Mouse (Mus musculus): ENCODE results near the gene Krtap9-3. TPM values are rescaled to one million over a fixed set of nuclear protein-coding genes. Genes with fewer than 3 reads are reported as not detected.

Gene Krtap9-3
- polyA plus RNA-seq, 1 experiment from 2014 or later = not detected

GRCm38 (mm10) chr11:99559366-99559765 lies 38.5 kb downstream of the Krtap9-3 start, which contains the start of gene Gm11939:
Gene Gm11939 (minus strand): TSS chr11:99559466.
- no peaks in the 10 kb centered on the region for H3K9me3 ChIP-seq
- H3K4me3 ChIP-seq = no peak within 1 kb of the TSS
- no peaks in the 10 kb centered on the region for H3K36me3 ChIP-seq
- WGBS = 93% methylated on average over 9 of the region's 9 CpGs
- no peaks in the 10 kb centered on the region for H3K27me3 ChIP-seq
- H3K4me2 ChIP-seq (replicated peaks) = no peak within 1 kb of the TSS
- H3K9ac ChIP-seq (replicated peaks) = no peak within 1 kb of the TSS
- no peak for ATAC-seq (ENCODE audit: low FRiP score, low read depth)
- H3K27ac ChIP-seq (replicated peaks) = no peak within 1 kb of the TSS
- H3K4me1 ChIP-seq = no peaks in the 10 kb centered on the region

GRCm38 (mm10) chr11:99557976-99558745 lies 39.7 kb downstream of the Krtap9-3 start:
- 84% methylated on average over 3 of the region's 3 CpGs for WGBS
- no peaks in the 10 kb centered on the region for H3K36me3 ChIP-seq

GRCm38 (mm10) chr11:99556753-99557152 lies 41.2 kb downstream of the Krtap9-3 start, which contains the start of gene Krtap3-2:
Gene Krtap3-2 (minus strand): TSS chr11:99556853.
- H3K9ac ChIP-seq (replicated peaks) = no peak within 1 kb of the TSS
- no peaks in the 10 kb centered on the region for H3K36me3 ChIP-seq
- WGBS = 88% methylated on average over 2 of the region's 2 CpGs
- H3K4me3 ChIP-seq = no peak within 1 kb of the TSS
- ATAC-seq (ENCODE audit: low FRiP score, low read depth) = no peak
- no peaks in the 10 kb centered on the region for H3K4me1 ChIP-seq
- H3K27me3 ChIP-seq = no peaks in the 10 kb centered on the region
- H3K27ac ChIP-seq (replicated peaks) = no peak within 1 kb of the TSS
- no peaks in the 10 kb centered on the region for H3K9me3 ChIP-seq
- H3K4me2 ChIP-seq (replicated peaks) = no peak within 1 kb of the TSS

More at GRCm38 (mm10) chr11:99557976-99558745, 39.7 kb downstream of the Krtap9-3 start:
- ATAC-seq (ENCODE audit: low FRiP score, low read depth) = no peak
- no peak overlapping the region for H3K27ac ChIP-seq (replicated peaks)
- no peak overlapping the region for H3K9ac ChIP-seq (replicated peaks)
- no peak overlapping the region for H3K4me2 ChIP-seq (replicated peaks)
- H3K4me3 ChIP-seq = no peak overlapping the region
- no peaks in the 10 kb centered on the region for H3K4me1 ChIP-seq
- H3K9me3 ChIP-seq = no peaks in the 10 kb centered on the region
- no peaks in the 10 kb centered on the region for H3K27me3 ChIP-seq

- H3K36me3 ChIP-seq = no peaks in the 10 kb centered on the region
- WGBS = 86% methylated on average over 2 of the region's 2 CpGs
- no peak overlapping the region for H3K27ac ChIP-seq (replicated peaks)
- no peak for ATAC-seq (ENCODE audit: low FRiP score, low read depth)
- H3K4me1 ChIP-seq = no peaks in the 10 kb centered on the region
- H3K4me3 ChIP-seq = no peak overlapping the region
- no peak overlapping the region for H3K9ac ChIP-seq (replicated peaks)
- H3K9me3 ChIP-seq = no peaks in the 10 kb centered on the region
- no peaks in the 10 kb centered on the region for H3K27me3 ChIP-seq
- H3K4me2 ChIP-seq (replicated peaks) = no peak overlapping the region
Measured at GRCm38 (mm10) chr11:99556195-99556594, 41.7 kb downstream of the Krtap9-3 start.

- Histone ChIP-seq H3K4me2 (replicated peaks) (no peak within 1 kb of the TSS), H3K4me1 (no peaks in the 10 kb centered on the region), H3K27ac (replicated peaks) (no peak within 1 kb of the TSS), H3K36me3 (no peaks in the 10 kb centered on the region), H3K4me3 (no peak within 1 kb of the TSS), H3K9ac (replicated peaks) (no peak within 1 kb of the TSS), H3K27me3 (no peaks in the 10 kb centered on the region), H3K9me3 (no peaks in the 10 kb centered on the region)
- no peak for ATAC-seq (ENCODE audit: low FRiP score, low read depth)
- 73% methylated on average over 4 of the region's 4 CpGs for WGBS
Measured at GRCm38 (mm10) chr11:99550765-99551164, 47.1 kb downstream of the Krtap9-3 start, which contains the start of gene Krtap3-3. Gene Krtap3-3 (minus strand): TSS chr11:99550865.

- Histone ChIP-seq H3K4me2 (replicated peaks) (no peak overlapping the region), H3K4me3 (no peak overlapping the region), H3K4me1 (no peaks in the 10 kb centered on the region), H3K9me3 (no peaks in the 10 kb centered on the region), H3K27ac (replicated peaks) (no peak overlapping the region), H3K36me3 (no peaks in the 10 kb centered on the region), H3K27me3 (no peaks in the 10 kb centered on the region), H3K9ac (replicated peaks) (no peak overlapping the region)
- ATAC-seq (ENCODE audit: low FRiP score, low read depth) = no peak
Measured at GRCm38 (mm10) chr11:99547892-99548291, 50.0 kb downstream of the Krtap9-3 start.

Other genes starting within 250 kb of the Krtap9-3 start
- not detected in 2 replicates for gene Krt27, start 247.0 kb downstream of the Krtap9-3 start, polyA plus RNA-seq (2016; fragmentation: Nextera tagmentation; extraction: Ambion mirVana)
- 0.42 TPM in 1 of 2 replicates, not detected in the other for gene Krt28, start 223.2 kb downstream of the Krtap9-3 start, polyA plus RNA-seq (2016; fragmentation: Nextera tagmentation; extraction: Ambion mirVana)
- 35.9 and 37.2 TPM in 2 replicates for gene Krt10, start 208.7 kb downstream of the Krtap9-3 start, polyA plus RNA-seq (2016; fragmentation: Nextera tagmentation; extraction: Ambion mirVana)
- not detected in 2 replicates for gene Krt12, start 175.8 kb downstream of the Krtap9-3 start, polyA plus RNA-seq (2016; fragmentation: Nextera tagmentation; extraction: Ambion mirVana)
- gene Krt20, start 160.0 kb downstream of the Krtap9-3 start, polyA plus RNA-seq (2016; fragmentation: Nextera tagmentation; extraction: Ambion mirVana) = 0.09 and 0.20 TPM in 2 replicates
- not detected in 2 replicates for gene Krt23, start 105.0 kb downstream of the Krtap9-3 start, polyA plus RNA-seq (2016; fragmentation: Nextera tagmentation; extraction: Ambion mirVana)
- not detected in 2 replicates for gene Krt39, start 76.8 kb downstream of the Krtap9-3 start, polyA plus RNA-seq (2016; fragmentation: Nextera tagmentation; extraction: Ambion mirVana)
- gene Krt40, start 54.9 kb downstream of the Krtap9-3 start, polyA plus RNA-seq (2016; fragmentation: Nextera tagmentation; extraction: Ambion mirVana) = not detected in 2 replicates
- not detected in 2 replicates for gene Krtap3-3, start 47.2 kb downstream of the Krtap9-3 start, polyA plus RNA-seq (2016; fragmentation: Nextera tagmentation; extraction: Ambion mirVana)
- gene Krtap3-2, start 41.3 kb downstream of the Krtap9-3 start, polyA plus RNA-seq (2016; fragmentation: Nextera tagmentation; extraction: Ambion mirVana) = not detected in 2 replicates
- not detected in 2 replicates for gene Gm11939, start 38.6 kb downstream of the Krtap9-3 start, polyA plus RNA-seq (2016; fragmentation: Nextera tagmentation; extraction: Ambion mirVana)
- gene Krtap3-1, start 31.5 kb downstream of the Krtap9-3 start, polyA plus RNA-seq (2016; fragmentation: Nextera tagmentation; extraction: Ambion mirVana) = not detected in 2 replicates
- gene Krtap1-5, start 17.1 kb downstream of the Krtap9-3 start, polyA plus RNA-seq (2016; fragmentation: Nextera tagmentation; extraction: Ambion mirVana) = not detected in 2 replicates
- gene Krtap1-4, start 14.5 kb downstream of the Krtap9-3 start, polyA plus RNA-seq (2016; fragmentation: Nextera tagmentation; extraction: Ambion mirVana) = not detected in 2 replicates
- gene Krtap1-3, start 6.8 kb downstream of the Krtap9-3 start, polyA plus RNA-seq (2016; fragmentation: Nextera tagmentation; extraction: Ambion mirVana) = not detected in 2 replicates
- gene Gm11938, start 5.2 kb upstream of the Krtap9-3 start, polyA plus RNA-seq (2016; fragmentation: Nextera tagmentation; extraction: Ambion mirVana) = not detected in 2 replicates
- not detected in 2 replicates for gene Gm11937, start 12.1 kb upstream of the Krtap9-3 start, polyA plus RNA-seq (2016; fragmentation: Nextera tagmentation; extraction: Ambion mirVana)
- gene Krtap2-4, start 16.7 kb upstream of the Krtap9-3 start, polyA plus RNA-seq (2016; fragmentation: Nextera tagmentation; extraction: Ambion mirVana) = not detected in 2 replicates
- not detected in 2 replicates for gene Gm11562, start 22.3 kb upstream of the Krtap9-3 start, polyA plus RNA-seq (2016; fragmentation: Nextera tagmentation; extraction: Ambion mirVana)
- not detected in 2 replicates for gene Krtap4-1, start 30.1 kb upstream of the Krtap9-3 start, polyA plus RNA-seq (2016; fragmentation: Nextera tagmentation; extraction: Ambion mirVana)
- gene Krtap4-2, start 37.0 kb upstream of the Krtap9-3 start, polyA plus RNA-seq (2016; fragmentation: Nextera tagmentation; extraction: Ambion mirVana) = not detected in 2 replicates
- gene Krtap4-7, start 46.0 kb upstream of the Krtap9-3 start, polyA plus RNA-seq (2016; fragmentation: Nextera tagmentation; extraction: Ambion mirVana) = not detected in 2 replicates
- not detected in 2 replicates for gene Gm11555, start 52.1 kb upstream of the Krtap9-3 start, polyA plus RNA-seq (2016; fragmentation: Nextera tagmentation; extraction: Ambion mirVana)
- gene Gm11563, start 60.9 kb upstream of the Krtap9-3 start, polyA plus RNA-seq (2016; fragmentation: Nextera tagmentation; extraction: Ambion mirVana) = not detected in 2 replicates
- not detected in 2 replicates for gene Krtap4-6, start 67.9 kb upstream of the Krtap9-3 start, polyA plus RNA-seq (2016; fragmentation: Nextera tagmentation; extraction: Ambion mirVana)
- not detected in 2 replicates for gene Gm14190, start 92.6 kb upstream of the Krtap9-3 start, polyA plus RNA-seq (2016; fragmentation: Nextera tagmentation; extraction: Ambion mirVana)
- not detected in 2 replicates for gene Gm14180, start 136.2 kb upstream of the Krtap9-3 start, polyA plus RNA-seq (2016; fragmentation: Nextera tagmentation; extraction: Ambion mirVana)
- not detected in 2 replicates for gene Gm11595, start 174.8 kb upstream of the Krtap9-3 start, polyA plus RNA-seq (2016; fragmentation: Nextera tagmentation; extraction: Ambion mirVana)
- gene Krtap4-8, start 182.6 kb upstream of the Krtap9-3 start, polyA plus RNA-seq (2016; fragmentation: Nextera tagmentation; extraction: Ambion mirVana) = not detected in 2 replicates
- gene Krtap4-9, start 187.1 kb upstream of the Krtap9-3 start, polyA plus RNA-seq (2016; fragmentation: Nextera tagmentation; extraction: Ambion mirVana) = not detected in 2 replicates
- not detected in 2 replicates for gene Gm11596, start 195.4 kb upstream of the Krtap9-3 start, polyA plus RNA-seq (2016; fragmentation: Nextera tagmentation; extraction: Ambion mirVana)
- not detected in 2 replicates for gene Gm11569, start 200.8 kb upstream of the Krtap9-3 start, polyA plus RNA-seq (2016; fragmentation: Nextera tagmentation; extraction: Ambion mirVana)
- gene Gm11554, start 206.3 kb upstream of the Krtap9-3 start, polyA plus RNA-seq (2016; fragmentation: Nextera tagmentation; extraction: Ambion mirVana) = not detected in 2 replicates
- gene Krtap4-13, start 211.8 kb upstream of the Krtap9-3 start, polyA plus RNA-seq (2016; fragmentation: Nextera tagmentation; extraction: Ambion mirVana) = not detected in 2 replicates
- gene Gm11564, start 217.6 kb upstream of the Krtap9-3 start, polyA plus RNA-seq (2016; fragmentation: Nextera tagmentation; extraction: Ambion mirVana) = not detected in 2 replicates
- gene 2300003K06Rik, start 240.0 kb upstream of the Krtap9-3 start, polyA plus RNA-seq (2016; fragmentation: Nextera tagmentation; extraction: Ambion mirVana) = not detected in 2 replicates

Measured in midbrain, embryonic 12.5 days (tissue).